ENCODE assay signal across 1 mouse cellular context in the genomic region with DNA sequence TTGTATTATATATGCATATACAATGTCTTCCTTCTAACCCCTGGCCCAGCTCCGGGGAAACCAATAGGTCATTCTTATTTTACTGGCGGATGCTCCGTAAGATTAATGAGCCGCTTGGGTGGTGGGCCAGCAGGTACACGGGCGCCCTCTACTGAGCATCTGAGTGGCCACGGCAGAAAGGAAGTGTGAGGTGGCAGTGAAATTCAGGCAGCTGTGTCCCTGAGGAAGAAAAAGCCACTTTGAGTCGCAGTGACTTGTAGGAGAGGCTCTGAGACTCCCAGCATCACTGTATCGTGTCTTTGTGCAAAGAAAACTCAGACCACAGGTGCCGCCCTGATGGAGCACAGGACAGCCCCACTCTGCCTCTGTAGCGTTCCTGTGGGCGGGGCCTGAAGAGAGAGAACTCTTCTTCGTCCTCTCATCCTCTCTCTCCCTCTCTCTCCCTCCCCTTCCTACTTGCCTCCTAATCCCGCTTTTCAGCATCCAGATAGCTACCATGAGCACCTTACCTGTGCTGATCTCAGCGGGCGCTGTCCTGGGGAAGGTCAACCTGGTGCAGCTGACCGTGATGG.
TF ChIP-seq lines count a peak whose summit lies in the region.

No protein-coding gene starts in this region.

TF ChIP-seq in CH12.LX, 34 proteins besides CTCF, POLR2A, EP300 and RAD21 (continued from another document):
- TF ChIP-seq NELFE (IDR thresholded peaks at IDR 0.05; ENCODE audit: low read depth, low read length) (0 out of 2 replicates have a peak, but pooled peaks have one; percentile 33), MAFK (IDR thresholded peaks at IDR 0.05; ENCODE audit: insufficient replicate concordance, low read length) (no peak), CHD1 (IDR thresholded peaks at IDR 0.05; ENCODE audit: low read depth, low read length) (no peak), TBP (conservative IDR thresholded peaks at IDR 0.05; ENCODE audit: low read depth, low read length) (no peak), ELF1 (IDR thresholded peaks at IDR 0.05; ENCODE audit: low read depth, low read length) (peak; percentile 59; the same call in 1 of the 2 replicates), JUN (IDR thresholded peaks at IDR 0.05; ENCODE audit: insufficient read depth, low read depth, low read length) (no peak), USF2 (conservative IDR thresholded peaks at IDR 0.05; ENCODE audit: low read depth, low read length) (no peak), IRF4 (IDR thresholded peaks at IDR 0.05; ENCODE audit: low read depth, low read length) (peak; percentile 40; the same call in 1 of the 2 replicates)
TF ChIP-seq in CH12.LX: peak in this region for 7.
